Mouse (Mus musculus): Measurements from ENCODE around the gene Gm48551. TPM values are rescaled to one million over a fixed set of nuclear protein-coding genes. Genes with fewer than 3 reads are reported as not detected.

The Gm48551 gene
- total RNA-seq, 2 experiments from 2014 or later, result 2.3 to 4.5 TPM

DNA sequence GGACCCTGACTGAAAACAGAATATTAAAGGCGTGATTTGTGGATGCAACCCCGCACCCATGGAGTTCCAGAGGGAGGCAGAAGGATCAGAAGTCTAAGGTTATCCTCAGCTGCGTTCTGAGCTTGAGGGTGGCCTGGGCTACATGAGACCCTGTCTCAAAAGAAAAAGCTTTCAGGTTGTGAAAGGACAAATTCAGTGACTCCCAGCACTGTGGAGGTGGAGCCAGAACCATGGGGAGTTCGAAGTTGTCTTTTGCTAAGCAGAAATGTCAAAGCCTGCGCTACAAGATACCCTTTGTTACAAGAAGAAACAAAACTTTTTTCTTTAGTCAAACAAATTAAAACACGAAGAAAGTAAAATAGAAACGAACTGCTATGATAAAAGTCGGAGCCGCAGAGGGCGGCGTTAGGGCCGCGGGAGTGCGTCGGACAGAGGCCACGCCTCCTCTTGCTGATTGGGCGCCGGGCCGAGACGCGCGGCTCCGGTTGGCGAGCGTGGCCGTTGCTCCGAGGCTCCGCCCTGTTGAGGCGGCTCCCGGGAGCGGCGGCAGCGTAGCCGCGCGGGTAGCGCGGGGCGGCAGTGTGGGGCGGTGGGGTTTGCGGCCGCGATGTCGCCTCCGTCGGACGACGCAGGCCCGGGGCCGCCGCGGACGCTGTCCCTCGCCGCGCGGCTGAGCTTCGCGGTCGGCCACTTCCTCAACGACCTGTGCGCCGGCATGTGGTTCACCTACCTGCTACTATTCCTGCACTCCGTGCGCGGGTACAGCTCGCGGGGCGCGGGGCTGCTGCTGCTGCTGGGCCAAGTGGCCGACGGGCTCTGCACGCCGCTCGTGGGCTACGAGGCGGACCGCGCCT, 27.0 kb upstream of the Gm48551 start, which contains the start of gene Mfsd12:
Gene Mfsd12 (plus strand): TSS at position 501 of the 854 bp plus-strand sequence.
- peak; percentile 91 to 95 for DNase-seq (ENCODE audit: low spot score in 2 of 2)

DNA sequence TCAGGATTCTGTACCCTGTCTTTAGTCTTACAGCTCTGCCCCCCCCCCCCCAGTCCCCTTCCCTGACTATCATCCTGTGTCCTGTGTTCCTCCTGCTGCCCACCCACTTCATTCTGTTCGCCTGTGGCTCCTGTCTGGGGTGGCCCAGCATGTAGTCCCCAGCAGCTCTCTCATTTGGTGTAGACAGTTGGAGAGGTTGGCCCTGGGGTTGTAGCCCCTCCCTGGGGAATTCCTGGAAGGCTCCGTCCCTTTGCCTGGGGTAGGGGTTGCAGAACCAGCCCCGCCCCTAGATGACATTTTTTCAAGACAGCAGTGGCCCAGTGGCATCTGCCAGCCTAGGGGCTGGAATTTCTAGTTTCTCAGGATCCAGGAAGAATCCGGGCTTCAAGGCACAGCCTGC, 26.1 kb upstream of the Gm48551 start:
- no peak for DNase-seq (ENCODE audit: low spot score in 2 of 2)

DNA sequence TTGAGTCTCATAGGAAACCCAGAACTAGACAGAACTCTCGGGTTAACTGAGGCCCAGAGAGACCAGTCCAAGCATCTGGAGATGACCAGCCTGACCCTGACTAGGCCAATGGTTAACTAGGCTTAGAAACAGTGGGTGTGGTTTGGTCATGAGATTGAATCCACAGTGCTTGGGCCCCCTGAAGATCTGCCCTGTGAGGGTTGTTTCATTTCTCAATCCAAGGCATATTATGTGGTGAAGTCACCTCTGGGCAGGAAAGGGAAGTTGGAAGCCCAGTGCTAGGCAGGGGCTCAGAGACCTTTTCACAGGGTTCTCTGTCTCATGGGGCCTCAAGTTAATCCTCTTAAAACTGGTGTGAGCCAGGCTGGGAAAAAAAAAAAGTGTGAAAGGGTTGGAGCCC, 25.4 kb upstream of the Gm48551 start:
- DNase-seq (ENCODE audit: low spot score in 2 of 2), result no peak

DNA sequence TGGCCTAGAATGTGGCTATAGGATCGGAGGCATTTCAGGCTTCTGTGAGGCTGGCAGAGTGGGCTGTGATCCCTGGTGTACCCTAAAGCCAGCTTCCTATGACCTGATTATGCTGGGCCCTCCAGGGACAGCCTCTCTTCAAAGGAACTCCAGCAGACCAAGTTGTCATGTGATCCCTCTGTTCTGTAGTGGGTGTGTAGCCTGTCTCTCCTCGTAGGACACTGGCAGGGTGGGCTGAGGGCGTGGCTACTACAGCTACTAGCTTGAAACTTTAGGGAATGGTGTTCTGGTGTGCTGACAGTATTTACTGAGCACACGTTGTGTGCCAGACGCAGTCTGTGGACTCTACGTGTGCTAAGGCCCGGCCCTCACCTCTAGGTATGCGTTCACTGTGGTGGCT, 23.5 kb upstream of the Gm48551 start:
- DNase-seq (ENCODE audit: low spot score in 2 of 2), result no peak

DNA sequence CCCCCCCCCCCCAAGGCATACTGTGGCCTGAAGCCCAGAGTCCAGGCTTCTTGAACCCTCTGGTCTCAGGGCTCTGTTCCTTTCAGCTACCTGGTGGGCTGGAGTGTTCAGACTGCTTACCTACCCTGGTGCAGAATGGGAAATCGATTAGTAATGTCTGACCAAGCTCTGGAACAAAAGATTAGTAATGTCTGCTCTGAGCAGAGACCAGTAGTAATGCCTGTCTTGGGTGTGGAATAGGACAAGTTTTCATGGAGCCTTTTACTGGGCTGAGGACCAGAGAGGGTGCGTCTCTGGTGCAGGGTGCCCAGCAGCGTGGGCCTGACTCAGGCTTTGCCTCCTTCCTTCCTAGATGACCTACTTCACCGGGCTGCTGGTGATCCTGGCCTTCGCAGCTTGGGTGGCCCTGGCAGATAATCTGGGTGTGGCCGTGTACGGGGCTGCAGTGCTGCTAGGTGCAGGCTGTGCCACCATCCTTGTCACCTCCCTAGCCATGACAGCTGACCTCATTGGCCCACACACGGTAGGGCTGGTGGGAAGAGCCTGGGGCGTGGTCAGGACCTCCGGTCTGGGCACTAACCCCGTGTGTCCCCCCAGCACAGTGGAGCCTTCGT, 21.8 kb upstream of the Gm48551 start:
- DNase-seq (ENCODE audit: low spot score in 2 of 2), result no peak

DNA sequence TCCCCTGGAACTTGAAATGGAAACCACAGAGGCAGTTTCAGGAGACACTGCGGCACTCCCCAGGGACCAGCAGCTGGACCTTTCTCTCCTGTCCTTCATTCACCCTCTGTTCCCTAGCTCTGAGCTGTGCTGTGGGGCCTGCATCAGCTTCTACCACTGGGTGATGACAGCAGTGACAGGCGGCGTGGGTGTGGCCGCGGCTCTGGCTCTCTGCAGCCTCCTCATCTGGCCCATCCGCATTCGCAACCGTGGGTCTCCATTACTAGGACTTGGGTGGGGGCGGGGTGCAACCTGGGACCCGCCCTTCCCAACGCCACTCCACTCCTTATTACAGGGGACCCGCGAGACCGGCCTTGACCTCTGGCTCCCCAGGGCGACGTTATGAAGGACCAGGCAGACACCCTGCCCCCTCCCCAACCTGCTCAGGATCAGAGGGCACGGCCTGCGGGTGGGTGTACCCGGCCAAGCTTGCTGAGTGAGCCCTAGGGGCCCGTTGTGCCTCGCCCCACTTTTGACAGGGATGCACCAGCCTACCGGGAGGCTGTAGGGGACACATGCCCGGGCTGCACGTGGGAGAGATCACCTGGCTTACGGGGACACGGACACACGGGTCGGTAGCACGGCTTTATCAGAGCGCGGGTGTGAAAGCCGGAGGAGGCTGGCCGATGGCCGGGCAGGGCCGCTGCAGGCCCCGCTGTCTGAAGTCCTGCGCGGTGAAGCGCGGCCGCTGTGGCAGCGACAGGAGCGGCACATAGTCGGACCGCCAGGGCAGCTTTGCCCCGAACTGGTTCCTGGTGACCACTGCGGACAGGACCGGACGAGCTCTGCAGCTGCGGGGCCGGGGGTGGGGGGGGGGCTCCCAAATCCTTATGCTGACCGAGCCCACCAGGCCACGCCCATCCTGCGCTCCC, 20.6 kb upstream of the Gm48551 start:
- DNase-seq (ENCODE audit: low spot score in 2 of 2), result no peak

DNA sequence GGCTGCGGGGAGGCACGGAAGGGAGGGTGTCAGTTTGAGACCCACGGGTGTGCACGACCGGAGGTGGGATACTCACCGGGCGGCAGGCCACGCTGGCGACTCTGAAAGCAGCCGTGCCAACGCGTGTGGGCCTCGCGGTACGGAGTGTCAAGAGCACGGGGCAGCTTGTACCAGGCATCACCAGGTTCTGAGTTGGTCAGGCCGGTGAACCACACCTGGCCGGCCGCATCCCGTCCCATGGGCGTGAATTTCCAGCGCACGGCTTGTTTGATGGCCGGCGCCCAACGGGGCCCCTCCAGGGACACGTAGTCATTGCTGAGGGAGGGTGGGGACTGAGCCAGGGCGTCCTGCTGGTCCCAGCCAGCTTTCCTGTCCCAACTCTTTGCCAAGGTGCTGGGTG, 19.6 kb upstream of the Gm48551 start:
- DNase-seq (ENCODE audit: low spot score in 2 of 2), result no peak

DNA sequence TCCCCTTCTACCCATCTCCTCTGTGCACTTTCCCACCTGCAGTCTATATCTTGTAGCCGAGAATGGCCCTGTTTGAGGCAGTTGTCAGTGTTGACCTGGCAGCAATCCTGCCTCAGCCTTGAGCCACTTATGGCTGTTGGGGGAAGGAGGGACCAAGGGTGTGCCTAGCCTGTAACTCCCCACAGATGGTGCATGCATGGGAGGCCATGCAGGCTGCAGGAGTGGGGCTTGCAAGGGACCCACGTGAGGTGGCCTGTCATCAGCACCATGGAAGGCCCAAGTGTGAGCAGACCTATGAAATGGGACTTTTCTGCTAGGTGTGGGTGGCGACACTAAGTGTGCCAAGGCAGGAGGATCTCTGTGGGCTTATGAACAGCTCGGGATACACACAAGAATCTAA, 19.2 kb upstream of the Gm48551 start:
- DNase-seq (ENCODE audit: low spot score in 2 of 2), result no peak

DNA sequence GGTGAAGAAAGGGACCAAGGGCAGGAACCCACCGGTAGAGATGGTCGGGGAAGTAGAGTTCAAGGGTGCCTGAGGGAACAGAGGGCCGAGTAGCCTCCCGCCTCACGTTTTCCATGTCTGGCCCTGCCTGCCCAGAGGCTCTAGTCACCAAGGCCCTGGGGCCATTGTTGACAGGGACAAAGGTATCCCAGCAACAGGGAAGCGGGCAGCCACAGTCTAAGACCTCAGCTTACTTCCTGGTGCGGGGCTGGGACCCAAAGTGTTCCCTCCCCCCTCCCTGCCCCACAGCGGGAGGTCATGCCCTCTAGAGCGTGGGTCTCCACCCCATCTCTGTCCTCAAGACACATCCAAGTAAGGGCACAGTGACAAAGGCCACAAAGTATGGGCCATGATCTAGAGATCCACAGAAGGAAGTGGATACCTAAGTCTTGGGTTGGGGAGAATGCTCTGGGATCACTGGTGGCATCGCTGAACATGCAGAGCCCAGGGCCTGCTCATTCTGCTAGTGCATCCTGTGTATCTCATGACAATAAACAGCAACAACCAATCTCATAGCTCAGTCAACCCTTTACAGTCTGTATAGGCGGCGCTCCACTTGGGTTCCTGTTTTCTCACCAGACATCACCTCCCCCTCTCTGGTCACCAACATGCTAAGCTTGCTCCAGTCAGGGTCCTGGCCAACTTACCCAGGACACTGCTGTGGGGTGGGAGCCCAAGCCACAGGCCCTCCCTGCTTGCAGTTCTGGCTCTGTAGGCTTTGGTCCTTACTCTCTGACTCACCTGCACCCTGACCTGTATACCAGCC, 18.4 kb upstream of the Gm48551 start, which contains the start of gene 4930404N11Rik:
Gene 4930404N11Rik (minus strand): TSS at position 145 of the 805 bp plus-strand sequence.
- DNase-seq (ENCODE audit: low spot score in 2 of 2), result no peak

DNA sequence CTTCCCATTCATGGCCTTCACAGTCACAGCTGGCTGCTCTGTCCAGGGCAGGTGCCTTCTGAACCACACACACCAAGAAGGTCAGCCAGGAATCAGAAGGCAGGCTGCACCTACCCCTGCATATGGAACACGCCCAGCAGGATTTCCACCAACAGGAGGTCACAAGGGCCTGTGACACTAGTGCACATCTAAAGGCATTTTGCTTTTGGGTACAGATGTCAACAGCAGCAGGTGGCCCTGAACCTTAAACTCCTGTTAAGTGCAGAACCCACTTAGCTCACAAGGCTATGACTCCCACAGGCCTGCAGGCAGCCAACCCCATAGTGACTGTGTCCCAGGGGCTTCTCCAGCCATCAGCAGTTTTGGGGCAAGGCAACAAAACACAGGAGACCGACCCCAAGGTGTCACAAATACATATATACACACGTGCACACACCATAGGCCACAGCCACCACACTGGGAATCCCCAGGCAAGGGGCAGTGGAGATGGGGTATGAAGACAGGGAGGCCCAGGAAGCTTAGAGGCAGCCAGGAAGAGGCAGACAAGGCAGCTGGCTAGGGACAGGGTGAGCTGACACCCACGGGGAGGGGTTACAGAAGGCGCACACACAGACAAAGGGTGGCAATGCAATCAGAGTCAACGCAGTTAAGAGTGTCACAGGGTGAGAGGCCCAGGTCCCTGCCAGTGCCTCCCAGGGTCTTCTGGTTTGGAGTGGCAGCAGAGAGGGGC, 17.6 kb upstream of the Gm48551 start:
- no peak for DNase-seq (ENCODE audit: low spot score in 2 of 2)

DNA sequence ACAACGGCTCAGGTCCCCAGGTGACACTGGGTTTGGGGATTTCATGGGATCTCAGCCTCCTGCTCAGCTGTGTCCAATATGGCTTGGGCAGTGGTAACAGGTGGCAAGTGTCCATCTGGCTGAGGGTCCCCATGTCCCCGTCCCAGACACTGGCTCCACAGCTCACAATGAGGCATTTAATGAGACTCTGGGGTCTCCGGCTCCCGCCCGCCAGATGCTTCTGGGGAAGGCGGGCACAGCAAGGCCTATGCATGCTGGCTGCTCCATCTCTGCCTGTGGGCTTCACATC, 17.1 kb upstream of the Gm48551 start:
- no peak for DNase-seq (ENCODE audit: low spot score in 2 of 2)

DNA sequence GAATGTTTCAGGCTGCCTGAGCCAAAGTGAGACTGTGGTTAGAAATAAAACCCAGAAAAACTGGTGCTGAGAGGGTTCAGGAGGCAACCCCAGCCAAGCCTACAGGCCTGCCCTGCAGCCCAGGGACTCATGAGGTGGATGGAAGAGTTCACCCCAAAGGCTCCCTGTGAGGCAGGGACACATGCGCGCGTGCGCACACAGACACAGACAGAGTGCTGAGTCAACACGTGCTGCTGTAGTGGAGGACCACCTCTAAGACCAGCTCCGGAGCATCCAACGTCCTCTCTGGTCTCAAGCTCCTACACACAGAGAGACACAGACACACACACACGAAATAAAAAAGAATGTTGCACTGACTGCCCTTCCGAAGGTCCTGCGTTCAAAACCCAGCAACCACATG, 8.9 kb upstream of the Gm48551 start:
- DNase-seq (ENCODE audit: low spot score in 2 of 2), result no peak

DNA sequence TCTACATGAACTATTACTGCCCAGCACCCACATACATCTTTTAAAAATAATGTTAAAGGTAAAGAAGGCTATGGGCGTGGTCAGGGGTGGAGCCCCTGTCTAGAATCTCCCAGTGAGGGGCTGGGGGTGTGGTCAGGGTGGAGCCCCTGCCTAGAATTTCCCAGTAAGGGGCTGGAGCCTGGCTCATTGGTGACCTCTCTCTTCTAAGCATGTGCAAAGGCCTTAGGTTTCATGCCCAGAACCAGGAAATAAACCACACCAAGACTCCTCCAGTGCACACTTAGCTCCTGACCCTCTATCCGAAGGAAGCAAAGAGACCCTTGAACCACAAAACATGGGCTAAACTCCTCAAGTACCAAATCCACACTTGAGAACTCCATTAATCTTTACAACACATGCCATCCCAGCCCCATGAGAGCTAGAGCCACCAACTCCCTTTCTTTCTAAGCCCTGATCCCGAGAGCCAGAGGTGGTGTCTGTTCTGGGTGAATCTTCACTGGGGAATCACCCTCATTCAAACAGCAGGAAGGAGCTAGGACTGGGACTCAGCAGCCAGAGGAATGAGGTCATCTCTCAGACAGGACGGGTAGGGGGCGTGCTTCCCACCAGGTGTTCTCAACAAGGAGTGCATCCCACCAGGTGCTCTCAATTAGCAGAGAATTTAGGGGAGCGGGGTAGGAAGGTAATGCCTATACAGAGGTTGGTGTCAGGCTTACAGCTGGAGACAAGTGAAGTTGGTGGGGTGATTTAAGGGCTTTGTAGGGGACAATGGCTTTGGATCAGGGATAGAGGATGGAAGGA, 7.5 kb upstream of the Gm48551 start:
- DNase-seq (ENCODE audit: low spot score in 2 of 2), result no peak

DNA sequence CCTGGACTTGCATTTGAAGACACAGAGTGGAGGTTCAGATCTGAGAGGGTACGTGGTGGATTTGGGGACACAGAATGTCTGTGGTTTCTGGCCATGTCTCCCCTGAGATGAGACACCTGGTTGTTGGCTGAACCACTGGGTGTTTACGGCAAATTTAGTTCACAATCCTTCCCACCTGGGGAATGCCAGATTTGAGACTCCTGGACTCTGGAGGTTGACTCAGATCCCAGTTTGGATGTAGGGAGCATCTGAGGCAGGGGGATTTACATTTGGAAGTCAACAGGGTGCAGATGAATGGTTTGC, 7.0 kb upstream of the Gm48551 start:
- no peak for DNase-seq (ENCODE audit: low spot score in 2 of 2)

DNA sequence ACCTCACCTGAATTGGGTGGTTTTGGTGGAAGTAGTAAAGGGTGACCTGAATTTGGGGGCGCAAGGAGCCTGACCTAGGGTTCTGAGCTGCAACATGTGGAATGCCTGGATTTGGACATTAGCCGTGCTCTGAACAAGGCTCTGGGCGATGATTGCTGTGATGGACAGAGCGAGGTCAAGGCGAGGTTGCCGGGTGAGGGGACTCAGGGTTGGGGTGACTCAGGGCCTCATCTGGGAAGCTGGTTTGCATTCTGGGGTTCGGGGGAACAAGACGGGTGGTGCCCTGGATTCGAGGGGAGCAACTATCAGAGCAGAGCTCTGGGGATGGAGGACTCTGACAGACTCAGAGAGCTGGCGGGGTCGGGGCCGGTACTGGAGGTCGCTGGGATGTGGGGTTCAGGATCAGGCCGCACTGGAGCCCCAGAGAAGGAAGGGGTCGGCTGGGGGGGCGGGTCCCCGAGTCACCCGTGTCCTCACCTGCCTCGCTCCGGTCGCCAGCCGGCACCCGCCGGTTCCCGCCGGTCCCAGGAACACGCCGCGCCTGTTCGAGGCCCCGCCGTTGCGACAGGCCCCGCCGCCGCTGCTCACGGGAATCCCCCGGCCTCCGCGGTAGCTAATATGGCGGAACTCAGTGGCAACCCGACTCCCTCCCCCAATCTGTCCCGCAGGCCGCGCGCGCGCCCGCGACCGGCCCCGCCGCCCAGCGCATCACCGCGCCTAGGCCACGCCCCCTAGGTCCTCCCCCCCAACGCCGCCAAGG, 6.3 kb upstream of the Gm48551 start, which contains the start of gene Fzr1:
Gene Fzr1 (minus strand): TSS at position 724 of the 760 bp plus-strand sequence.
- no peak for DNase-seq (ENCODE audit: low spot score in 2 of 2)

DNA sequence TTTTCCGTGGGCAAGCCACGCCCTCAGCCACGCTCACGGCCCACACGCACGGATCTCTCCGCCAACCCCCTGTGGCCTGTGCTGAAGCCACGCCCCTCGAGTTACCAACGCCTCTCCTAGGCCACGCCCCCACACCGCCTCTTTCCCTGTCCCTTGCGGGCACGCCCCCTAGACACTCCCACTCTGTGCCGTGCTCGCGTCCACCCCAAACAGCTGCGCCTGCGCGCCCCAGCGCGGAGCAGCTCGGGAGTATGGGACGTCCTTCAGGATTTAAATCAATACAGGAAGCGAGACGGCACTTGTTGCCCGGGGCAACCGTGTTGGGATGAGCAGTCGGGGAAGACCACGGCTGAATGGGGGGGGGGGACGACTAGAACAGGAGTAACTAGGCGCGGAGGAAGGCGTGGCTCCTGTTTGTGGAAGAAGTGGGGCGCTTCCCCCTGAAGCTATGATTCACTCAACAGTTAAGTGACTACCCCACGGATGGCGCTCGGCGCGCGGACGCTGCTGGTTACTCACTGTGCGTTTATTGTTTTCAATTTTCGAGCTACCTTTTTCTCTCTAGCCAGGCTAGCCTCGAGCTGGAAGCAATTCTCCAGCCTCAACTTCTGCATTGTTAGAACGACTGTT, 5.6 kb upstream of the Gm48551 start:
- DNase-seq (ENCODE audit: low spot score in 2 of 2), result peak; percentile 100

DNA sequence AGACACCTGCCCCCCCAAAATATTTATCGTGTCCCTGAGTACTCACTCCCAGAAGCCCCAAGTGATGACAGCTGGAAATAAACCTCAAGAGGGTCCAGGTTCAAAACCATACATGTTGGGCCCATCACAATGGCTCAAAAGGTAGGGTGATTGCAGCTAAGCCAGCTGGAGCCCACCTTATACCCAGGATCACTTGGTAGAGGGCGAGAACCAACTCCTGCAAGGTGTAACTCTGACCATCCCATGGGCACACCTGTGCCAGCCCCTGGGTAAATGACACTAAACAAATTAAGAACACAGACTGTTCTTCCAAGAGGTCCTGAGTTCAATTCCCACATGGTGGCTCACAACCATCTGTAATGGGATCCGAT, 5.1 kb upstream of the Gm48551 start:
- no peak for DNase-seq (ENCODE audit: low spot score in 2 of 2)

DNA sequence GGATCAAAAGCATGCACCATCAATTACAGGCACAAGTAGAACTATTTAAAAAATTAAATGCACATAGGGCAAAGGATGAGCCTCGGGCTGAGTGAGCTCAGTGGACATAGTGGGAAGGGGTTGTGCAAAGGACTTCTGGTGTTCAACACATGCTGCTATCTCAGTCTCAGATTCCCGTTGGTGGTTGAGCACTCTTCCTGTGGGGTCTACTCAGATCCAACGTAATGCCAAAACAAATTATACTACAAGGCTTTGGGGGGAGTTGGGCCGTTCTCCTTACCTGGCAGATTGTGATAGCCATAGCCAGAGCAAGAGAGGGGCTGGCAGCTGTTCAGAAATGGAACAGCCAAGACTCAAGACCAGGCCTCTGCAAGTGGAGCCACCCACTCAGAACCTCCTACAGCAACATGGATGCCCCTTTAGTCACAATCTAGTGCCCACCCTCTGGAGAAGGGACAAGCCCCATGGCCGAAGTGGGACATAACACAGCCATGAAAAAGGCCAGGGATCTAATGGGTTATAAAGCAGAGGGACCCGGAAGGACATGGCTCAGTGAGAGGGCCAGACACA, 4.4 kb upstream of the Gm48551 start:
- no peak for DNase-seq (ENCODE audit: low spot score in 2 of 2)
